Mouse (Mus musculus) gastrocnemius, postnatal 4 days (tissue): ENCODE measurements around the gene Gm20479. TPM values are rescaled to one million over a fixed set of nuclear protein-coding genes. Genes with fewer than 3 reads are reported as not detected.

ENCODE experiments used
- DNase-seq, 2 experiments: peaks; one replicate each; pipeline ENCODE4 v3.0.0; 2021 to 2022; ENCODE audit warnings: low spot score in 2 of 2, mixed read lengths in 2 of 2
- total RNA-seq, 2 experiments: library from RNA; stranded (reverse); gene quantifications; 2 replicates each; pipeline ENCODE4 v1.2.3; 2021

The Gm20479 gene
- total RNA-seq, 2 experiments from 2014 or later = not detected

- no peak for DNase-seq
Observed at GRCm38 (mm10) chr7:27369111-27369510, 11.9 kb upstream of the Gm20479 start.

- no peak for DNase-seq
Observed at GRCm38 (mm10) chr7:27367976-27368375, 10.8 kb upstream of the Gm20479 start.

DNA sequence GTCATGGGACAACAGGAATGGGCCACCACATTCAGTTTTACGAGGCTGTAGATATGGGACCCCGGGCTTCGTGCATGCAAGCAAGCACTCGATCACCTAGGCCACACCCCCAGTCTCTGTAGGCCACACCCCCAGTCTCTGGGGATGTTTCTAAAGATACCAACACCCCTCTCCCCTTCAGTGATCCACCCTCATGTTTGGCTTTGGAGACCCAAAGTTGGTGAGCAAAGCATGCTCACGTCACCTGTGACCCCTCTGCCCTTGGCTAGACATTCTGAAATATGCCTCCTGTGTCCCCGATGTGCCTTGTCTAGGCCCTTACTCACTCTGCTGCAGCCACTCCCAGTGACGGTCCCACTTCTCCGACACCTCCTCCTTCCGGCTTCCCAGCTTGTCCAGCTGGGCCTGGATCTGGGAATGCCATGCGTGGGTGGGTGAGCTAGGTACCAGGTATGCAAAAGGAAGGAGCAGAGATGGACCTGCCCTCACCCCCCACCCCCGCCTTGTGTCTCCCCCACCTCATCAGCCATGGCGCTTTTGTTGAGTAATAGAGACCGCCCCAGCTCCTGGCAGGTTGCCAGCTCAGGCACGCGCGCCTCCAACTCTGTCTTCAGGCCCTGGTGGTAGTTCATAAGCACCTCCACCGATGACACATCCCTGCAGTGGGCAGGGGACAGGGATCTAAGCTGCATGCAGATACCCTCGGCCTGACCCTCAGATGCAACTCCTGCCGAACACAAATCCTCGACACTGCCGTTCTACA is 9.0 kb upstream of the Gm20479 start:
- DNase-seq = peak in 1 of 2 experiments; percentile 17

DNA sequence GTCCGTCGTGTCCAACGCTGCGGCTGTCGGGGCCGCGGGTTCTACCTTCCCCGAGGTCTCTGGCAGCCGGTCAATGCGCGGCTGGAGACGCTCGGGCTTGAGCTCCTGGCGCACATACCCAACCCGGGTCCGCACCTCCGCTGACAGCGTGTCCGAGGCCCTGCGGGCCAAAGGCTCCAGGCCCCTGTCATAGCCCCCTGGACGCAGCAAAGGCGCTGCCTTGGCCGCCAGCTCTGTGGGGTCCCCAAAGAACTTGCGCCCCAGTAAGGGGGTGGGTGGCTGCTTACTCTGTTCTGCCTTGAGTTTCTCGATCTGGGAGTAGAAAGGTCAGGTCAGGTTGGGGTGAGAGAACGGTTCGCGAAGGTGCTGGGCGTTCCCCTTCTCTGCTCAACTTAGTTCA is 7.2 kb upstream of the Gm20479 start:
- no peak for DNase-seq

- DNase-seq = peak; percentile 94 to 98
Observed at GRCm38 (mm10) chr7:27361283-27361946, 4.2 kb upstream of the Gm20479 start.

- no peak for DNase-seq
Observed at GRCm38 (mm10) chr7:27360749-27361148, 3.5 kb upstream of the Gm20479 start.

DNA sequence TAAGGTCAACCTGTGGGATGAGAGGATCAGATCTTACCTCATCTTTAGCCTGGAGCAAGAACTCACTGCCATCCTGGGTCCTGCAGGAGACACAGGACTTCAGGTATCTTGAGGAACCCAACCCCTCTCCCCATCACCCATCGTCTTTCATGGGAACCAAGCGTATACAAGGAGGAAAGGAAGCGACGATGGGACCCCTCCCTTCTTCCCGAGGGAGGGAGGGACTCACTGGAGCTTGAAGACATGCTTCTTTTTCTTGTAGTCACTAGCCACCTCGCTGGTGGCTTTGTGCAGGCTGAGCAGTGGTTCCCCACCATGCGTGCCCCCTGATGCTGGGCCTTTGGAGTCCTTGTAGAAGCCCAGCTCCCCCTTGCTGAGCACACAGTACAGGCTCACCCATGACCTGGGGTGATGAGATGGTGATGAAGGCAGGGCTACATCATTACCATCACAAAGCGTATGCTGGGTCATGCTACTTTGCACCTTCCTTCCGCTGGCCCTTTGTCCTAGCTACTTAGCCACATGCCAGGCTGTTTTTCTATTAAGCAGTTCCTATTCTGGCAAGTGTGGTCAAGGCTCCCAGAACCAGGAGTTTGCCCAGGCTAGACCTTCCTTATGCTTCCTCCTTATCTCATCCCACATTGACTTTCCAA is 2.6 kb upstream of the Gm20479 start:
- DNase-seq = no peak

- no peak for DNase-seq
Observed at GRCm38 (mm10) chr7:27359162-27359561, 1.9 kb upstream of the Gm20479 start.

GRCm38 (mm10) chr7:27357595-27357978 is 368 bp upstream of the Gm20479 start:
- no peak for DNase-seq

DNA sequence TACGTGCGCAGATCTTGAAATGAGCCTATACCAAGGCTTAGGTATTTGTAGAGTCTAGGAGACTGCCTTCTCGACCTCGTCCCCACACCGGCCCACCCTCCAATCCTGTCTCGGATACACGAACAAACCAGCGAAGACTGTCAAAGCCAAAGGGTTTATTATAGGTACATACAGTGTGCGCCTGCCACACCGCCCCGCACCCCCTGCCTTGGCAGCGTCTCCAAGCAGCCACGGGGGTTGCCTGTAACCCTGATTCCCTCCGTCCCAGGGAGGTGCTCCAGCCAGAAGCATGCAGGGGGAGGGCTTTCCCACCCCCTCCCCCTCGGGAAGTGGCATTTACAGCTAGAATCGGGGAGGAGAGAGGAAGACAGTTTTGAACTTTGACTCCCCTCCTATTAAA is 971 bp downstream of the Gm20479 start:
- DNase-seq = peak in 1 of 2 experiments; percentile 15

- DNase-seq = peak; percentile 51 to 81
Observed at GRCm38 (mm10) chr7:27355745-27356240, 1.4 kb downstream of the Gm20479 start, which contains the start of gene Shkbp1. Gene Shkbp1, minus strand, starts transcription at chr7:27356019.

DNA sequence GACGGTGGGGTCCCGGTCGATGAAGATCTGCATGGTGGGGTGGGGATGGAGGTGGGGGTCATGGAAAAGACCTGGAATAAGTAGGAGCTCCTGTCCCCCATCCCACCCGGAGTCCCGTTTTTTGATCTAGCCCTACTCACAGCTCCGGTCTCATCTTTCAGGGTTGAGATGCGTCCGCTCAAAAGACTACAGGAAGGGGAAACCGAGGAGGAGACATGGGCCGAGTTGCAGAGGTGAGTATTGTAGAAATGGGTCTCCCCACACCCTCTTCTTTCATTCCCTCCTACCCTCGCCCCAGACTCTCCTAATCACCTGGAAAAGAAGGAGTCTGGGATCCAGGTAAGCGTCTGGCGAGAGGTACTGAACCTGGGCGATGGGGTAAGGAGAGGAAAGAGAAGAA is 2.0 kb downstream of the Gm20479 start:
- no peak for DNase-seq

- DNase-seq = no peak
Observed at GRCm38 (mm10) chr7:27354783-27355182, 2.4 kb downstream of the Gm20479 start.

GRCm38 (mm10) chr7:27354144-27354543 is 3.1 kb downstream of the Gm20479 start:
- DNase-seq = no peak

DNA sequence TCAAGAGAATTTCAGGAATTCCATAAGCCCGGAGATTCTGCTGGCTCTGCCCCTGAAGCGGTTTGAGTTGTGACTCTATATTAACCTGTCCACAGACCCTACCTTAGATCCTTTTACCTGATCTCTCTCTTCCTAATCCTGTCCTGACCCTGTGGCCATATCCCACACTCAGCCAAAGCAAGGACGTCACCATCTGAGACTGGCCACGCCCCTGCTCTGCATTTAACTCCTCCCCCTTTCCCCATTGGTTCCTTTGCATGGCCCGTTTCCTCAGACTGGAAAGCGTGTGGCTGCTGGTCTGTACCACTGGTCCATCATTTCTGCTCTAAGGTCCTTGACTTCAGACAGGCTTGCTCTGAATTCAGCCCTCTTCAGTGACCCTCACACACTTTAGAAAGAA is 11.8 kb downstream of the Gm20479 start:
- DNase-seq = no peak

DNA sequence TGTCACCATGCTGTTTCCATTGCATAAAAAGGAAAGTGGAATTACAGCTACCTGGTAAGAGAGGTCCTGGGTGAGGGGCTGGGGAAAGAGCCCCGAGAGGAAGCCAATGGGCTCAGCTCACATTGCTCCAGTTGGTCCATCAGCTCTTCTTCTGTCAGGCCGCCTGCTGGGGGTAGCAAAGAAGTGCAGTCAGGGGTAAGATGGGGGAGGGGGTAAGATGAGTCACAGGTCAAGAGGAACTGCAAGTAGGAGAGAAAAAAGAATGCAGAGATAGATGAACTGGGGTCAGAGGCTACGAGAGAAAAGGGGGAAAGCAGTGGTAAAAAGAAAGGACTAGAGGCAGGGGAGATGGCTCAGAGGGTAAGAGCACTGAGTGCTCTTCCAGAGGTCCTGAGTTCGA is 14.6 kb downstream of the Gm20479 start:
- DNase-seq = no peak

DNA sequence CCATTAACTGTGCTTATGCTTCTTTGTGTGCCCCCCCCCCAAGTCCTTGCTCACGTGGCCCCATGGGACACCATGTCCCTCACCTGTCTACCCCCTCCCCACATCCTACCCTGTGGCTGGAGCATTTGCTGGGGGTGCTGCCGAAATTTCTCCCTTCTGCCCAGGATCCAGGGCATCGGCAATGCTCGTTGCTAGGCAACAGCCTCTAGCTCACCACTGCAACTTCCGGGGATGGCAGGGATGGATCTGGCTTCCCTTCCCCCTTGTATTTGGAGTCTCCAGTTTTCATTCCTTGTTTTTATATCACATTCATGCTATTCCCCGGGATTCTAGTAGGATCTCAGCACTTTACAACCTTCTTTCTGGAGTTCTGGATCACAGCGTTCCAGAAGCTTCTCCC is 17.7 kb downstream of the Gm20479 start:
- DNase-seq = no peak

- no peak for DNase-seq
Observed at GRCm38 (mm10) chr7:27339114-27339513, 18.1 kb downstream of the Gm20479 start.

DNA sequence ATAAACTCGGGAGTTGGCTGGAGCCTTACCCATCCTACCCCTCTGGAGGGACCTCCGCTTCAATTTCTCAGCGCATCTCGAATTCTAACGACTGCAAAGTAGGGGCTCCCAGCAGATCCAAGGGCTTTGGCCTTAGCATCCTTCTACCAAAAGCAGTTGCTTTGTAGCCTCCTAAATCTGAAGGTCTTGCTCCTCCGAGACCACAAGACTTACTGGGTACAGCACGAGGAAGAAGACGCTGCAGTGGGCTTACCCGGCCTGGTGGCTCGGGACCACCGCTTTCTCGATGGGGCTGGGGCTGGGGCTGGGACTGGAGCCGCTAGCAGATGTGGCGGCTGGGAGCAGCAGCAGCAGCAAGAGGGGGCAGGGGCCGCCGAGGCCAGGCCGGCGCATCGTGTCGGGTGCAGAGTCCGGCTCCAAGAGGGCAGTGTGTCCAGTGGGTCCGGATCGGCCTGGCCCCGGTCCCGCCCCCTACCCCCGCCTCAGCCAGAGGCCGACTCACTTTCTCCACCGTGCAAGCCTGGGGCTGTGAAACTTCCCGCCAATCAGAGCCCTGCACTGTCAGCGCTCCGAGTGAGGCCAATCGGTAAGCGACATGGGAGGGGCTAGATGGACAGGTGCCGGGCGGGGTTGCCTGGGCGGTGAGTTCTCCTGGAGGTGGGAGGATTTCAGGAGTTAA is 19.9 kb downstream of the Gm20479 start, which contains the start of gene Ltbp4:
TSS of gene Ltbp4 (minus strand) at position 518 of the 679 bp plus-strand sequence.
- DNase-seq = no peak

DNA sequence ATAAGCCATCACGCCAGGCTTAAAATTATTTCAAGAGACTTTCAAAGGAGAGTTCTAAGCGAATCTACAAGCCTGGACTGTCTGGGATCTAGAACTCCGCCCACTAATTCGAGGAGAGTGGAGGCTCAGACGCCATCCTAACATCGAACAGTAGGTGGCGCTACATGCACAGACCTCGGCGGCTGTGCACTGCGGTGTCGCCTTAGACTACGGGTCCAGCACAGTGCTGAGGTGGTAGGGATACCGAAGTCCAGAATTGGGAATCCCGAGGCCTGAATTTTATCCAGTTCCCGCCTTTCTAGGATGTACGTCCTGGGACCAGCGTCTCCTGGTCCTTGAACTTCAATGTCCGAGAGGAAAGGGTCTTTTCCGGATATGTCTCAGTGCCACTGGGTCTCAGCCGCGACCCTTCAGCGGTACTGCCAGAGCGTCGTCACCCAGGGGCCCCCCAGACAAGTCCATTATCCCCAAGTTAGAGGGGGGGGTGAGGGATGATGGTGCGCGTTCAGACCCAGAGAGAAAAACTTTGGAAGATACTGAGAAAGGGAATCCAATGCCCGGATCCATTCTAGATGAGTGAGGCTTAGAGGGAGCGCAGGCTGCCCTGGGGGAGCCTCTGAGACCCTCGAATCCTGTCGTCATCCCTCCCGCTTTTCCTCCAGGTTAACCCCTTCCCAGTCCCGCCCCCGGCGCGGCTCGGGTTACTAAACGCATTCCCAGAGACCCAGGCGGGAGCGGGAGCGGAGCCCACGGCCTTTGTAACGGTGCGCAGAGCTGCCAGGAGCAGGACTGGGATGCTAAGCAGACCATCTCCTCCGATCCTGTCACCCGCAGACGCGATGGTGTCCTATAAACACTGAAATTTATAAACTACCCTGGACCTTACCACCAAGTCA is 21.0 kb downstream of the Gm20479 start:
- peak; percentile 83 to 89 for DNase-seq
